Mouse (Mus musculus) testis, adult 2 months (tissue): Measurements from ENCODE around the gene Dera. TPM values are rescaled to one million over a fixed set of nuclear protein-coding genes. Genes with fewer than 3 reads are reported as not detected.
A peak's percentile ranks its signal among the peaks of the same experiment; 100 is the strongest.

Experiments used
- H3K27ac ChIP-seq: fragments of 200-500 bp; 2 replicates; pipeline ENCODE4 v1.5.1; 2012; ENCODE audit warnings: low read depth, low read length; ENCODE audit not compliant: control insufficient read depth, insufficient read depth
- H3K27me3 ChIP-seq: fragments of 200-500 bp; 2 replicates; pipeline ENCODE4 v1.6.1; 2012; ENCODE audit warnings: mild to moderate bottlenecking, low read length, moderate library complexity; ENCODE audit not compliant: control insufficient read depth, insufficient read depth
- H3K36me3 ChIP-seq: fragments of 200-500 bp; 2 replicates; pipeline ENCODE4 v1.6.1; 2012; ENCODE audit warnings: mild to moderate bottlenecking, low read length; ENCODE audit not compliant: control insufficient read depth, insufficient read depth
- H3K4me1 ChIP-seq: fragments of 200-500 bp; 2 replicates; pipeline ENCODE4 v1.6.1; 2012; ENCODE audit warnings: low read length; ENCODE audit not compliant: control insufficient read depth, insufficient read depth
- H3K4me3 ChIP-seq: fragments of 200-500 bp; 2 replicates; pipeline ENCODE4 v1.5.1; 2012; ENCODE audit warnings: low read depth, mild to moderate bottlenecking, low read length, moderate library complexity, mixed read lengths; ENCODE audit not compliant: control insufficient read depth
- CTCF ChIP-seq: fragments of 200-500 bp; IDR thresholded peaks from 2 replicates; pipeline ENCODE4 v1.5.1; 2012; ENCODE audit warnings: low read depth, mild to moderate bottlenecking, inconsistent platforms, low read length, moderate library complexity; ENCODE audit not compliant: control insufficient read depth, insufficient read depth, insufficient replicate concordance
- POLR2A ChIP-seq: fragments of 200-500 bp; IDR thresholded peaks from 2 replicates; pipeline ENCODE4 v1.6.1; 2012; ENCODE audit warnings: low read depth, mild to moderate bottlenecking, inconsistent platforms, low read length, moderate library complexity; ENCODE audit not compliant: control insufficient read depth
- polyA plus RNA-seq: library from polyadenylated mRNA; depleted of rRNA; stranded (reverse); fragments of >200 nt; gene quantifications from 2 replicates; pipeline ENCODE4 v1.2.3, GENCODE M21; 2012

The Dera gene
- polyA plus RNA-seq, 1 experiment = 4.3 TPM

DNA sequence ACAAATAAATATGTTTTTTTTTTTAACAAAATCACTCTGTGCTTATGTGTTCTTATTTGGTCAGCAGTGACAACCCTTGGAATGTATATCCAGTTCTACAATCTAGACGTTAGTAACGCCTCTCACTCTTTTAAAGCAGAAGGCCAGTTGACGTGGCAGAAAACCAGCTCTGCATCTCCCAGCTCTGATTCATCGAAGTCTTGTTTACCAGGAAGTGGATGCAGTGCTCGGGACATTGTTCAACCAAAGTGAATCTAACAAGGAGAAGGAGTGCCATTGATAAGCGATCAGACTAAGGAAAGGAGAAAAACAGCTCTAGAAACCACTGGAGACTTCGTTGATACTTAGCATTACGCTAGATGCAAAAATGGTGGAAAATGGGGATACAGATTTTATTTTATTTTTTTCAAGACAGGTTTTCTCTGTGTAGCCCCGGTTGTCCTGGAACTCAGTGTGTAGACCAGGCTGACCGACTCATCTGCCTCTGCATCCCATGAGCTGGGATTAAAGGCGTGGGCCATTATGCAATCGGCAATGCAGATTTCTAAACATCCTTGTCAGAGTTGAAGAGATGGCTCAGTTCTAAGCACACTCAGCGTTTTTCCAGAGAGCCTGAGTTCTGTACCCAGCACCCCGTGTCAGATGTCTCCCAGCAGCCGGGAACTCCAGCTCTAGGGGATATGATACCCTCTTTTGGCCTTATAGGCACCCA lies 32.0 kb upstream of the Dera start:
- no peaks in the 10 kb centered on the region for H3K27me3 ChIP-seq
- no peaks in the 10 kb centered on the region; the same call in 1 of the 2 replicates for H3K4me1 ChIP-seq
- H3K27ac ChIP-seq = no peak overlapping the region
- no peaks in the 10 kb centered on the region for H3K36me3 ChIP-seq
- H3K4me3 ChIP-seq = no peak overlapping the region
- no peak for TF ChIP-seq POLR2A
- TF ChIP-seq CTCF = no peak

DNA sequence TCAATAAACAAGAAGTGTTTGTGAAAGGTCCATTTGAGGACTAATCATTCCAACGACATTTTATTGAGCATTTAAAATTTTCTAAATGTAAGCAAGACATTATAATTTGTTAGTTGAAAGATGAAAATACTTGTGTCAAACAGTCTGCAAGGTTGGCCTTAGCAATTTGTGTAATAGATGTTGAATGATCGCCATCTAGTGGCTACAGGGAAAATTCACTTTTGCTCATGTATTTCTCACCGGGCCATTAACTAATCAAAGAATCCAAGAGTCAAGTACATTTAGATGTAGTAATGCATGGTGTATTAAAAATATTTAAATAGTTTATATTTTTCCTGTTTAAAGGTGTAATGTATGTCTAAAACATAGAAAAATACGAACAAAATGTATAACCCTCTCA lies 30.4 kb upstream of the Dera start:
- H3K4me1 ChIP-seq = no peaks in the 10 kb centered on the region; the same call in 1 of the 2 replicates
- TF ChIP-seq CTCF (peak; percentile 26; the same call in 1 of the 2 replicates), POLR2A (no peak)
- H3K4me3 ChIP-seq = no peak overlapping the region

DNA sequence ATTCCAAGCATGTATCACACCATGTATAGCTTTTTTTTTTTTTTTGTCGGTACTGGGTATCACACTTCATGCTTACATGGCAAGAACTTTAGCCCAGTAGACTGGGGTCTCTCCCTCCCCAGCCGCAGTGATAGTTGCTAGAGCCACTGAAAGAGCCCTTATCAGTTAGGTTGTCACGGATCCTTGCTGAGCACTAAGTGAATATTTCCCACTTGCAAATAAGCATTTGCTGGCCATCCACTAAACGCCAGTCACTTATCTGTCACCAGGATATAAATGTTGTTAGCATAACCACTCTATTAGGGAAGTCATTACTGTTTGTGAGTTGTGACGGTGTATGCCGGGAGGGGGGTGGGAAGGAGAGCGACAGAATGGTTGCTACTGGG lies 19.9 kb upstream of the Dera start:
- Histone ChIP-seq H3K27ac (peak overlapping the region; percentile 70), H3K4me3 (peak overlapping the region; percentile 93), H3K36me3 (no peaks in the 10 kb centered on the region; the same call in 1 of the 2 replicates), H3K4me1 (peaks cover 9% of the 10 kb centered on the region), H3K27me3 (no peaks in the 10 kb centered on the region)
- TF ChIP-seq POLR2A (no peak), CTCF (no peak)

More for the DNA sequence above, 30.4 kb upstream of the Dera start:
- Histone ChIP-seq H3K27ac (no peak overlapping the region), H3K27me3 (no peaks in the 10 kb centered on the region), H3K36me3 (no peaks in the 10 kb centered on the region)

DNA sequence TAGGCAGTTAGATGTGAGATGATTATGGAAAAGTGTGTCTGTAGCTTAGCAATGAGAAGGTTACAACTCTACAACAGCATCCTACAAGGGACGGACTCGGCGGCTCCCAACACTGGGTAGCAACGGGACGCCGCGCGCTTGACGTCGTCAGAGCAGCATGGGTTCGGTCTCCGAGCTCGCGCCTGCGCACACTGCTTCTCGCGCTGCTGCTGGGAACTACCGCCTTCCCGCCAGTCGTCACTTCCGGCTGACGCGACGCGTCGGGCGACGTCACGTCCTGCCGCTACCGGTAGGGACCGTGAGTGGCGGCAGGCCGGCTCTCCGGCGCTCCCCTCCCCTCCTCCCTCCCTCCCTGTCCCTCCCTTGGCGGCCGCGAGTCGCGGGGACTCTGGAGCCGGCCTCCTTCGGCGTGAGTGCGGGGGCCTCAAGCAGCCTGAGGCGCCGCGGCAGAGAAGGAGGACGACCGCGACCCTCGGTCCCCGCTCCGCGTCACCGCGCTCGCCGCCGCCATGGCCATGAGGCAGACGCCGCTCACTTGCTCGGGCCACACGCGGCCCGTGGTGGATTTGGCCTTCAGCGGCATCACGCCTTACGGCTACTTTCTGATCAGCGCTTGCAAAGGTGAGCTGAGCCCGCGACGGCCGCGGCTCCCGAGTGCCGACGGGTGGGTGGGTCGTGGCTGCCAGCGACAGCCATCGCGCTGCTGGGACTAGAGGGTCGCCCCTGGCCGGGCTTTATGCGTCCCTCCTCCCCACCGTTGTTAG lies 19.3 kb upstream of the Dera start, which contains the start of gene Strap:
Gene Strap (plus strand): TSS at position 233 of the 764 bp plus-strand sequence.
- H3K36me3 ChIP-seq = no peaks in the 10 kb centered on the region; the same call in 1 of the 2 replicates
- H3K27ac ChIP-seq = peak within 1 kb of the TSS; percentile 77
- TF ChIP-seq CTCF = no peak
- TF ChIP-seq POLR2A = peak; percentile 100
- no peaks in the 10 kb centered on the region for H3K27me3 ChIP-seq
- peaks cover 9% of the 10 kb centered on the region for H3K4me1 ChIP-seq
- peak within 1 kb of the TSS; percentile 93 for H3K4me3 ChIP-seq

- peaks cover 9% of the 10 kb centered on the region for H3K4me1 ChIP-seq
- no peaks in the 10 kb centered on the region for H3K27me3 ChIP-seq
- H3K36me3 ChIP-seq = no peaks in the 10 kb centered on the region; the same call in 1 of the 2 replicates
- H3K27ac ChIP-seq = peak overlapping the region; percentile 77
- no peak for TF ChIP-seq POLR2A
- no peak for TF ChIP-seq CTCF
- peak overlapping the region; percentile 93 for H3K4me3 ChIP-seq
Observed at GRCm38 (mm10) chr6:137735671-137736238, 18.6 kb upstream of the Dera start.

DNA sequence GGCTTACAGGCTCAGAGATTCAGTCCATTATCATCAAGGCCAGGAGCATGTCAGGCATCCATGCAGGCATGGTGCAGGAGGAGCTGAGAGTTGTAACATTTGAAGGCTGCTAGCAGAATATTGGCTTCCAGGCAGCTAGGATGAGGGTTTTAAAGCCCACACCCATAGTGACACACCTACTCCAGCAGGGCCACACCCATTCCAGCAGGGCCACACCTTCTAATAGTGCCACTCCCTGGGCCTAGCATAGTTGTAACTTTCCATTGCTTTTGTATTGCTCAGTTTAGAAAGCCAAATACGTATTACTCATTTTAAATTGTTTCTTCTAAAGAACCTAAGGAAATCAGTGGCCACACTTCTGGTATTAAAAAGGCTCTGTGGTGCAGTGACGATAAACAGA lies 13.4 kb upstream of the Dera start:
- Histone ChIP-seq H3K4me1 (peaks cover 3% of the 10 kb centered on the region), H3K27me3 (no peaks in the 10 kb centered on the region), H3K4me3 (no peak overlapping the region), H3K27ac (no peak overlapping the region), H3K36me3 (no peaks in the 10 kb centered on the region; the same call in 1 of the 2 replicates)
- TF ChIP-seq POLR2A (no peak), CTCF (no peak)

- no peaks in the 10 kb centered on the region for H3K27me3 ChIP-seq
- no peak for TF ChIP-seq POLR2A
- no peak for TF ChIP-seq CTCF
- no peak overlapping the region for H3K4me3 ChIP-seq
- H3K27ac ChIP-seq = no peak overlapping the region
- no peaks in the 10 kb centered on the region for H3K4me1 ChIP-seq
- no peaks in the 10 kb centered on the region; the same call in 1 of the 2 replicates for H3K36me3 ChIP-seq
Observed at GRCm38 (mm10) chr6:137744700-137745099, 9.6 kb upstream of the Dera start.
